Mouse (Mus musculus): ENCODE data around the gene Ncapd3. TPM values are rescaled to one million over a fixed set of nuclear protein-coding genes. Genes with fewer than 3 reads are reported as not detected.

The Ncapd3 gene
- polyA plus RNA-seq, 1 experiment from 2014 or later: 42.4 TPM

DNA sequence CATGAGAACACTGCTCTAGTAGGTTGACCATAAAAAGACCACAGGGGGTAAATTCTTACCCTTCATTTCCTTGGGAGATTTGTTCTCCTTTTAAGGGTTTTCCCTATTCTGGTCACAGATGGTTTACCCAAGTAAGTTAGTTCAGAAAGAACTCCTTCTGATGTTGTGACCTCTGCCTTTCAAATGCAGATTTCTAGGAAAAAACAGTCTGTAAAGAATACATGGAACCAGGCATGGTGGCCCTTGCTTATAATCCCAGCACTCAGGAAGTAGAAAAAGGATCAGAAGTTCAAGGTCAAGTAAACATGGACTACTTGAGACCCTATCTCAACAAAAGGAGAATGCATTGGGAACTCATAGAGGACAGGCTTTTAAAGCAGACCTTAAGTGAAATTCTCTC lies 45.8 kb downstream of the Ncapd3 start:
- DNase-seq (ENCODE audit: low spot score) (no peak), ATAC-seq (ENCODE audit: insufficient read depth, low FRiP score, low TSS enrichment) (no peak)
- Histone ChIP-seq H3K4me2 (ENCODE audit: low read depth) (no peak overlapping the region), H3K27ac (ENCODE audit: low read depth, low read length) (no peak overlapping the region), H3K27me3 (ENCODE audit: control insufficient read depth, insufficient read depth, low read length) (no peaks in the 10 kb centered on the region), H3K36me3 (ENCODE audit: control insufficient read depth, insufficient read depth, low read length) (peaks cover 7% of the 10 kb centered on the region; the same call in 1 of the 2 replicates), H3K9me3 (ENCODE audit: control insufficient read depth, low read length) (no peaks in the 10 kb centered on the region), H3K4me3 (ENCODE audit: low read depth, low read length) (no peak overlapping the region), H3K4me1 (ENCODE audit: control insufficient read depth, insufficient read depth, low read length) (no peaks in the 10 kb centered on the region), H3K9ac (ENCODE audit: low read length) (no peak overlapping the region)

DNA sequence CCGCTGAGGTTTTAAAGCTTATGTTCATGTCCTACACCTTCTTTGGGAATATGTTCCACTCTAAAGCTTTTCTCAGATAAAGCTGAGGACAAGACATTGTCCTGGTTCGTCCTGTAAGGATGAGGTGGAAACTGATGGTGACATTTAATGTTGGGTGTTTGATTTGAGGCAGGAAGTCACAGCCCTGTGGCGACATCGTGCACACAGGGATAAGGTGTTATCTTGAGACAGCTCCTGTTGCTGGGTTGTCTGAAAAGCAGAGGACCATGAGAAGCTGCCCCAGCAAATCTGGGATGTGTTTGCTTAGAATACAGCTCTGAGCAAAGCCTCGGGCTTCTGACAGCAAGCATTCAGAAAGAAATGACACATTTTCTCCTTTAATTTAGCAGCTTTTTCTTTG lies 56.3 kb downstream of the Ncapd3 start:
- Histone ChIP-seq H3K4me3 (ENCODE audit: low read depth, low read length) (no peak overlapping the region), H3K4me2 (ENCODE audit: low read depth) (no peak overlapping the region), H3K9ac (ENCODE audit: low read length) (no peak overlapping the region), H3K27ac (ENCODE audit: low read depth, low read length) (no peak overlapping the region), H3K9me3 (ENCODE audit: control insufficient read depth, low read length) (no peaks in the 10 kb centered on the region), H3K36me3 (ENCODE audit: control insufficient read depth, insufficient read depth, low read length) (peaks cover 26% of the 10 kb centered on the region), H3K4me1 (ENCODE audit: control insufficient read depth, insufficient read depth, low read length) (no peaks in the 10 kb centered on the region), H3K27me3 (ENCODE audit: control insufficient read depth, insufficient read depth, low read length) (no peaks in the 10 kb centered on the region)
- no peak for ATAC-seq (ENCODE audit: insufficient read depth, low FRiP score, low TSS enrichment)
- DNase-seq (ENCODE audit: low spot score): no peak
- WGBS: 90% methylated on average over 5 of the region's 5 CpGs

DNA sequence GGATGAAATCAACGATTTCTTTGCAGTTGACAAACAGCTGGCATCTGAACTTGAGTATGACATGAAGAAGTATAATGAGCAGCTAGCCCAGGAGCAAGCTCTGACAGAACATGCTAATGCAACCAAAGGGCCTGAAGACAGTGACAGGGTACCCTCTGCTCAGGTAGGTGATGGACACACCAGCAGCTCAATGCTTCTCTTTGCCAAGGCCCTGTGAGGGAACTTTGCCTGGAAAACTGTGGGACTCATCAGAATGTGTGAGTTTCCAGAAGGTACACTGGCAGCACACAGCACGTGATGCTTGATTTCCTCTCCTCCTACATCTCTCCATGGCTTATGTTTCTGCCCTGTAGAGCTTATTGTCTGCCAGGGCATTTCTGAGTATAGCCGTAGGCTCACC lies 57.4 kb downstream of the Ncapd3 start:
- WGBS: 92% methylated on average over 3 of the region's 3 CpGs
- no peaks in the 10 kb centered on the region for H3K27me3 ChIP-seq (ENCODE audit: control insufficient read depth, insufficient read depth, low read length)
- H3K4me1 ChIP-seq (ENCODE audit: control insufficient read depth, insufficient read depth, low read length): no peaks in the 10 kb centered on the region
- ATAC-seq (ENCODE audit: insufficient read depth, low FRiP score, low TSS enrichment) (no peak), DNase-seq (ENCODE audit: low spot score) (no peak)
- H3K36me3 ChIP-seq (ENCODE audit: control insufficient read depth, insufficient read depth, low read length): peaks cover 22% of the 10 kb centered on the region
- no peak overlapping the region for H3K9ac ChIP-seq (ENCODE audit: low read length)
- no peak overlapping the region for H3K27ac ChIP-seq (ENCODE audit: low read depth, low read length)
- no peak overlapping the region for H3K4me3 ChIP-seq (ENCODE audit: low read depth, low read length)
- no peaks in the 10 kb centered on the region for H3K9me3 ChIP-seq (ENCODE audit: control insufficient read depth, low read length)
- no peak overlapping the region for H3K4me2 ChIP-seq (ENCODE audit: low read depth)

DNA sequence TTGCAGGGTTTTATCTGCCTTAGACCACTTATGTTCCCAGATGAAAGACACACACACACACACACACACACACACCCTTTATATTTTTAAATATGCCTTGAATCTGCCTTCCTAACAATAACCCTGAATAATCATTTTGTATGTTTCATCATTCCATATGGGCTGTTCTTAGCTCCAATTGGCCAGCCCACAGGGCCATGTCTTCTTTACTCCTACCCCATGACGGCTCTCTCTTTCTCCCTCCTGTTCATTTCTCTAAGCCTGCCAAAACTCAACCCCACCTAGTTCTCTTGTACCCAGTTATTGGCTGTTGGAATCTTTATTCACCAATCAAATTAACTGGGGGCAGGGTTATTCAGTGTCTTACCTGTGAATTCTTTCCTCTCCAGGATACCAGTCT lies 60.2 kb downstream of the Ncapd3 start:
- no peaks in the 10 kb centered on the region for H3K4me1 ChIP-seq (ENCODE audit: control insufficient read depth, insufficient read depth, low read length)
- no peak overlapping the region for H3K4me2 ChIP-seq (ENCODE audit: low read depth)
- no peak overlapping the region for H3K27ac ChIP-seq (ENCODE audit: low read depth, low read length)
- H3K4me3 ChIP-seq (ENCODE audit: low read depth, low read length): no peak overlapping the region
- H3K9me3 ChIP-seq (ENCODE audit: control insufficient read depth, low read length): no peaks in the 10 kb centered on the region
- no peaks in the 10 kb centered on the region for H3K27me3 ChIP-seq (ENCODE audit: control insufficient read depth, insufficient read depth, low read length)
- 97% methylated on average over 1 of the region's 1 CpGs for WGBS
- DNase-seq (ENCODE audit: low spot score) (no peak), ATAC-seq (ENCODE audit: insufficient read depth, low FRiP score, low TSS enrichment) (no peak)
- H3K36me3 ChIP-seq (ENCODE audit: control insufficient read depth, insufficient read depth, low read length): peaks cover 31% of the 10 kb centered on the region
- H3K9ac ChIP-seq (ENCODE audit: low read length): no peak overlapping the region

DNA sequence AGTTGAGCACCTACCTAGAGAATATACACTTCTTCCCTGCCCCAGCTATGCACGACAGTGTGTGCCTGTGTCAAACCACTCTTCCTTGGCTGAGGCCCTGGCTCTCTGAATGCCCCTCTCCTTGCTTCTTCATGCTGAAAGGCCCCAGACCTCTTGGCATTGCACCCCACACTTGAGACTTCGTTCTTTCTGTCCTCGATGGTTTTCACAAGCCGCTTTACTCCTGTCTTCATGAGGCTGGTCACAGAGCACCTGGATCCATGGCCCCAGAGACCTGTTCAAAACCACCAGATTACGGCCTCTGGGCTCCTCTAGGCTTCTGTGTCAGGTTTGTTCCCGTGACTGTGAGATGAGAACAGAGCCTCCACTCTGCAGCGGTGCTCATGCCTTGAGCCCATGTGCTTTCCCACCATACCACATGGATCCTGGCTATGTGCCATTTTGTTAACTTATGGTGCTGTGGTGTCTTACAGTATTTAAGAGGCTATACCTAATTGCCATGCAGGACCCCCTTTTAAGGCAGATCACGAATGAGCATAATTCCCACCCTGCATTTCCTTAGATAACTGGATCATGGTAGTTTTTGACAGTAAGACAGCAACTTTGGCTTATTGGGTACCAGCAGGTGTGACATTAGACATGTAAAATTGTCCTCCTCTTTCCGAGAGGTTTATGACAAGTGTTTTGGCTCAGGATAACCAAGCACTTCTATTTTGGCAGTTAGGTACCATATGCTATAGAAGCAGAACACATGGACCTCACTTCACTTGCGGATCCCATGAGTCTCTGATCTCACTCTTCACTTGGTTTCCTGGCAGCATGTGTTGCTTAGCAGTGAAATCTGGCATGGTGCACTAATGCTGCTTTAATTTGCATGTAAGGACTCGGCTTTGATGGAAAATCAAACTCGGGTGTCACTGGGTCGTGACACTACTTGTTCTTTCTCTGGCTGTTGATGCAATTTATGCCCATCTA lies 61.1 kb downstream of the Ncapd3 start:
- Histone ChIP-seq H3K4me2 (ENCODE audit: low read depth) (no peak overlapping the region), H3K27ac (ENCODE audit: low read depth, low read length) (no peak overlapping the region), H3K9ac (ENCODE audit: low read length) (no peak overlapping the region), H3K27me3 (ENCODE audit: control insufficient read depth, insufficient read depth, low read length) (no peaks in the 10 kb centered on the region), H3K36me3 (ENCODE audit: control insufficient read depth, insufficient read depth, low read length) (peaks cover 35% of the 10 kb centered on the region), H3K9me3 (ENCODE audit: control insufficient read depth, low read length) (no peaks in the 10 kb centered on the region), H3K4me3 (ENCODE audit: low read depth, low read length) (no peak overlapping the region), H3K4me1 (ENCODE audit: control insufficient read depth, insufficient read depth, low read length) (no peaks in the 10 kb centered on the region)
- DNase-seq (ENCODE audit: low spot score) (no peak), ATAC-seq (ENCODE audit: insufficient read depth, low FRiP score, low TSS enrichment) (no peak)
- 94% methylated on average over 13 of the region's 13 CpGs for WGBS

DNA sequence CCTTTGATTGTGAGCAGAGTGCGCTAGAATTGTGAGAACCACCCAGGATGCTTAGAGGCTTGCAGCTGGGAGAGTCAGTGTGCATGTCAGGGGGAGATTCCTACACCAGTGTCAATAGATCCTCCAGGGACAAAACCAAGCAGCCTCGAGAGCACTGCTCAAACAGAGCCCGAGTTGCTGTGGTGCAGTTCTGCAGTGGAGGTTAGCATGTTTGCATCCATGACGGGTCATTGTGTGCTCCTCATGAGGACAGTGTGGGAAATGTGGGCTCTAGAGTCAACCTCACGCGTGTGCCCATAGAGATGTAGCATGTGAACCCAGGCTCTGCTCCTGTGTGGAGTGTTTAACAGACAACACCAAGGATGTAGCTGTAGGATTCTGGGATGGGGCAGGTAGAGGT lies 62.9 kb downstream of the Ncapd3 start:
- Histone ChIP-seq H3K4me1 (ENCODE audit: control insufficient read depth, insufficient read depth, low read length) (no peaks in the 10 kb centered on the region), H3K9ac (ENCODE audit: low read length) (no peak overlapping the region), H3K27ac (ENCODE audit: low read depth, low read length) (no peak overlapping the region), H3K9me3 (ENCODE audit: control insufficient read depth, low read length) (no peaks in the 10 kb centered on the region), H3K36me3 (ENCODE audit: control insufficient read depth, insufficient read depth, low read length) (peaks cover 29% of the 10 kb centered on the region), H3K4me3 (ENCODE audit: low read depth, low read length) (no peak overlapping the region), H3K4me2 (ENCODE audit: low read depth) (no peak overlapping the region), H3K27me3 (ENCODE audit: control insufficient read depth, insufficient read depth, low read length) (no peaks in the 10 kb centered on the region)
- WGBS: 86% methylated on average over 6 of the region's 6 CpGs
- ATAC-seq (ENCODE audit: insufficient read depth, low FRiP score, low TSS enrichment) (no peak), DNase-seq (ENCODE audit: low spot score) (no peak)

DNA sequence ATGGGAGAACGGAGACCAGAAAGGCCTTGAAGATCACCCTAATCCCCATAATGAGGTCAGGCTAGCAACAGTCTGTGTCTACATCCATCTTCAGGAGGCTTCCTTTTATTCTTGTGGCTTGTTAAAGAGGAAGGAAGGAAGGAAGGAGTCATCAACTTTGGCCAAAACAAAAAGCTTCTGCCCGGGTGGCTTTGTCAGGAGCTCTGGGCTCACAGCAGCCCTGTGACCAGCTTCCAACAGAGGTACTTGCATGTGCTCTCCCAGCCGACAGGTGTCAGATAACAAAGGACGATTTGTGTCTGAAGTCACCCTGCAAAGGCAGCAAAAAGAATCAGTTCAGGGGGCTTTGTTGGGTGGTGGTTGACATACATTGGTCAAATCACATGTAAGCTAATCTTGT lies 68.1 kb downstream of the Ncapd3 start:
- DNase-seq (ENCODE audit: low spot score) (no peak), ATAC-seq (ENCODE audit: insufficient read depth, low FRiP score, low TSS enrichment) (no peak)
- Histone ChIP-seq H3K27me3 (ENCODE audit: control insufficient read depth, insufficient read depth, low read length) (no peaks in the 10 kb centered on the region), H3K36me3 (ENCODE audit: control insufficient read depth, insufficient read depth, low read length) (peaks cover 22% of the 10 kb centered on the region), H3K27ac (ENCODE audit: low read depth, low read length) (no peak overlapping the region), H3K4me2 (ENCODE audit: low read depth) (no peak overlapping the region), H3K9ac (ENCODE audit: low read length) (no peak overlapping the region), H3K4me3 (ENCODE audit: low read depth, low read length) (no peak overlapping the region), H3K4me1 (ENCODE audit: control insufficient read depth, insufficient read depth, low read length) (no peaks in the 10 kb centered on the region), H3K9me3 (ENCODE audit: control insufficient read depth, low read length) (no peaks in the 10 kb centered on the region)
- WGBS: 36% methylated on average over 4 of the region's 4 CpGs

DNA sequence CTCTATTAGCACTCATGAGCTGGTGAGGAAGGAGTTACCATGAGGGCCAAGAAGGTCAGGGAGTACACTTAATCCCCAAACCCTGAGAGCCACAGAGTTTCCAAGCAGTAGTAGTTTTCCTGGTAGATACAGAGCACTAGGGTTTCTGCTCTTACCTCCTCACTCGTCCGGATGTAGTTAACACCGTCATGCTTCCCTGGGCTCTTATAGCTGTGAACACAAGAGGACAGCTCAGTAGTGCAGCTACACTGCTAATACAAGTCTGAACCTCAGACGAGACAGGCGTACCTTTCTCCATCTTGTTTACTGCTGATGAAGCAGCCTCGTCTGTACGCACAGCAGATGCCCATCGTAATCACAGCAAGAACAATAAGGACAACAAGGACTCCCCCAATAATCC lies 68.6 kb downstream of the Ncapd3 start:
- Histone ChIP-seq H3K4me3 (ENCODE audit: low read depth, low read length) (no peak overlapping the region), H3K27me3 (ENCODE audit: control insufficient read depth, insufficient read depth, low read length) (no peaks in the 10 kb centered on the region), H3K9me3 (ENCODE audit: control insufficient read depth, low read length) (no peaks in the 10 kb centered on the region), H3K36me3 (ENCODE audit: control insufficient read depth, insufficient read depth, low read length) (peaks cover 20% of the 10 kb centered on the region), H3K9ac (ENCODE audit: low read length) (no peak overlapping the region), H3K27ac (ENCODE audit: low read depth, low read length) (no peak overlapping the region), H3K4me1 (ENCODE audit: control insufficient read depth, insufficient read depth, low read length) (no peaks in the 10 kb centered on the region), H3K4me2 (ENCODE audit: low read depth) (no peak overlapping the region)
- DNase-seq (ENCODE audit: low spot score) (no peak), ATAC-seq (ENCODE audit: insufficient read depth, low FRiP score, low TSS enrichment) (no peak)
- WGBS: 87% methylated on average over 8 of the region's 8 CpGs

DNA sequence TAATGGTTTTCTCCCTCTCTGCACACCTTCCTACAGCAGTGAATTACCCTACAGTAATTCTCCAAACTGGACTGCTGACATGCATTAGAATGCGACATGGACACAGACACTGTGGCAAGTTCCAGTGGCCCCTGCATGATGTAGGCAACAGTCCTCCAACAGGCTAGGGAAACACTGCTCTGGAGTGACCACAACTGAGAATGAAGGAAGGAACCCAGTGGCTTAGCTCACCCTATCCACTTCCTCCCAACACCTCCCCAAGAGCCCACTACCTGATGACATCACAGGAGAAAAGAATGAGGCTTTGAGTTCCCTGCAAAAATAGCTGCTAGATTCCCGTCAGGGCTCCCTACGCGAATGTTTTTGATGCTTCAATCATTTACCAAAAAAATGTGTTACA lies 69.5 kb downstream of the Ncapd3 start:
- WGBS: 90% methylated on average over 4 of the region's 4 CpGs
- DNase-seq (ENCODE audit: low spot score): no peak
- H3K4me1 ChIP-seq (ENCODE audit: control insufficient read depth, insufficient read depth, low read length): no peaks in the 10 kb centered on the region
- no peak overlapping the region for H3K27ac ChIP-seq (ENCODE audit: low read depth, low read length)
- H3K9me3 ChIP-seq (ENCODE audit: control insufficient read depth, low read length): no peaks in the 10 kb centered on the region
- H3K4me2 ChIP-seq (ENCODE audit: low read depth): no peak overlapping the region
- peaks cover 25% of the 10 kb centered on the region for H3K36me3 ChIP-seq (ENCODE audit: control insufficient read depth, insufficient read depth, low read length)
- H3K4me3 ChIP-seq (ENCODE audit: low read depth, low read length): no peak overlapping the region
- no peaks in the 10 kb centered on the region for H3K27me3 ChIP-seq (ENCODE audit: control insufficient read depth, insufficient read depth, low read length)
- no peak overlapping the region for H3K9ac ChIP-seq (ENCODE audit: low read length)
- no peak for ATAC-seq (ENCODE audit: insufficient read depth, low FRiP score, low TSS enrichment)

Data from neural tube, embryonic 11.5 days (tissue).